Mouse (Mus musculus) thymus, postnatal 25 days (tissue): ENCODE measurements around the gene Otulinl.

ENCODE experiments used
- DNase-seq: peaks from one replicate; pipeline ENCODE4 v3.0.0; 2022

Gene Otulinl

GRCm38 (mm10) chr15:27647686-27648085, 33.7 kb downstream of the Otulinl start:
- no peak for DNase-seq

GRCm38 (mm10) chr15:27646665-27647064, 34.7 kb downstream of the Otulinl start:
- no peak for DNase-seq

GRCm38 (mm10) chr15:27645250-27645649, 36.1 kb downstream of the Otulinl start:
- DNase-seq = no peak

- DNase-seq = peak; percentile 57
These were observed 38.5 kb downstream of the Otulinl start for GRCm38 (mm10) chr15:27642895-27643294.

GRCm38 (mm10) chr15:27641171-27641570, 40.2 kb downstream of the Otulinl start:
- no peak for DNase-seq

- no peak for DNase-seq
These were observed 47.2 kb downstream of the Otulinl start for GRCm38 (mm10) chr15:27633941-27634900.

GRCm38 (mm10) chr15:27630601-27631383, 50.6 kb downstream of the Otulinl start, which contains the start of gene Otulin:
TSS of gene Otulin (minus strand) at chr15:27630693.
- peak; percentile 99 for DNase-seq

- peak; percentile 10 for DNase-seq
These were observed 51.4 kb downstream of the Otulinl start for GRCm38 (mm10) chr15:27629800-27630600.

- no peak for DNase-seq
These were observed 52.3 kb downstream of the Otulinl start for GRCm38 (mm10) chr15:27629046-27629445.

GRCm38 (mm10) chr15:27627794-27628193, 53.6 kb downstream of the Otulinl start:
- peak; percentile 47 for DNase-seq

- no peak for DNase-seq
These were observed 55.1 kb downstream of the Otulinl start for GRCm38 (mm10) chr15:27626314-27626713.

GRCm38 (mm10) chr15:27625890-27626255, 55.5 kb downstream of the Otulinl start:
- DNase-seq = no peak

- DNase-seq = peak; percentile 17
These were observed 56.1 kb downstream of the Otulinl start for GRCm38 (mm10) chr15:27625014-27625889.

- DNase-seq = no peak
These were observed 58.1 kb downstream of the Otulinl start for GRCm38 (mm10) chr15:27623286-27623685.

GRCm38 (mm10) chr15:27620475-27621185, 60.7 kb downstream of the Otulinl start:
- no peak for DNase-seq

- no peak for DNase-seq
These were observed 61.7 kb downstream of the Otulinl start for GRCm38 (mm10) chr15:27619683-27620082.

GRCm38 (mm10) chr15:27618778-27619533, 62.4 kb downstream of the Otulinl start:
- no peak for DNase-seq

GRCm38 (mm10) chr15:27617227-27617626, 64.2 kb downstream of the Otulinl start:
- DNase-seq = no peak

- no peak for DNase-seq
These were observed 65.2 kb downstream of the Otulinl start for GRCm38 (mm10) chr15:27616159-27616558.

- DNase-seq = no peak
These were observed 68.1 kb downstream of the Otulinl start for GRCm38 (mm10) chr15:27613255-27613654.
